Mouse (Mus musculus) ES-E14 (cell line): ENCODE measurements around the gene Rad54l2.

ENCODE experiments used
- CHD2 ChIP-seq: IDR thresholded peaks from 2 replicates; pipeline ENCODE4 v1.6.1; 2014; ENCODE audit warnings: mild to moderate bottlenecking, low read depth, low read length, inconsistent platforms
- HCFC1 ChIP-seq: IDR thresholded peaks from 2 replicates; pipeline ENCODE4 v1.6.1; 2012; ENCODE audit warnings: low read length, inconsistent platforms, borderline replicate concordance; ENCODE audit not compliant: insufficient read depth
- ZC3H11A ChIP-seq: IDR thresholded peaks from 2 replicates; pipeline ENCODE4 v1.6.1; 2012; ENCODE audit warnings: low read depth, mild to moderate bottlenecking, inconsistent platforms, low read length, borderline replicate concordance
- ZNF384 ChIP-seq: IDR thresholded peaks from 2 replicates; pipeline ENCODE4 v1.6.1; 2012; ENCODE audit warnings: low read depth, low read length, inconsistent platforms

DNA sequence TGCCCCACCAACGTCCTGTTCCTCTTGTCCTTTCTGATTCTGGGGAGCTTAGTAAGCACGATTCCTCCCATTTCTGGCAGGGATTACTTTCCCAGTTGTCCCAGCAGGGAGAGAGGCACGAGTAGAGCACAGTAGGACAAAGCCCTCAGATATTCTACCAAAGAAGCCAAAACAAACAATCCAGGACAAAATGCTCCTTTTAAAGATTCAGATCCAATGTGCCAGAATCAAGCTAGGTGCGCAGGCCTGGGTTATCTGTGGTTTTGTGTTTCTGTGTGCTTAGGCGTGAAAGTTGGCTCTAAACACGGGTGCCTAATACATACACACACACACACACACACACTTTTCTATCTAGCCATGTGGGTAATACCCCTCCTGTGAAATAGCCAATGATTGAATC, 29.2 kb upstream of the Rad54l2 start:
- TF ChIP-seq ZC3H11A (no peak), HCFC1 (no peak), ZNF384 (no peak), CHD2 (no peak)
